Mouse (Mus musculus) adrenal gland, adult 8-10 months (tissue): ENCODE data around the gene Kansl1l. TPM values are rescaled to one million over a fixed set of nuclear protein-coding genes. Genes with fewer than 3 reads are reported as not detected.
"Not testable (repeated sequence)": the region's sequence is repeated elsewhere in the genome, so short reads cannot be mapped to it uniquely, and the experiment has no call there.

Experiments
- DNase-seq: peaks from one replicate; pipeline ENCODE4 v3.0.0; 2022
- total RNA-seq, 4 experiments: library from RNA; stranded (reverse); gene quantifications; 2 replicates each; pipeline ENCODE4 v1.2.4; 2022

The Kansl1l gene
- total RNA-seq, 4 experiments from 2014 or later, result 15.2 to 28.9 (median 21.7) TPM

DNA sequence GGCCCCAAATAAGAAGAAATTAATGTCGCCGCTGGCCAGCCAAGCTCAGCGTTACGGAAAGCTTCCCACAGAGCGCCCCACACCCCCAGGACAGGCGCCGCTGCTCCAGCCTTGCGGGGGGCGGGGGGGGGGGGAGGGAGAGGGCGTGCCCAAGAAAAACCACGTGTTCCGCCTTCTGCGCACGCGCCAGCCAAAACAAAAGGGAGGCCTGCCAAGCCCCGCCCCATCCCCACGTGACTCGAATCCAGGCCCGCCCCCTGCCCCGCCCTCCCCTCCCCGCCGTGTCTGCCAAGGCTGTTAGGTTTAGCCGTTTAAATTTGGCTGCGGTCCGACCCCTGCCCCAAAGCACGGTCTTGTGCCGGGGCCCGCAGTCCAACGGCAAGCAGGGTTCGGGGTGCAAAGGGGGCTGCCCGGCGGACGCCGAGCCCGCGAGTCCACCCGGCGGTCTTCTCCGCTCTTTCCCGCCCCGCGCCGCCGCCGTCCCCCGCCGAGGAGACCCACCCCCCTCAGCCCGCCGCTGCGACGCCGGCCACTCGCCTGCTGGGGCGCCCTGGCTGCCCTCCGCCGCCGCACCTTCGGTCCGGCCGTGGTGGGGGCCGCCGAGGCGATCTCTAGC lies 417 bp downstream of the Kansl1l start:
- DNase-seq, result peak; percentile 84

DNA sequence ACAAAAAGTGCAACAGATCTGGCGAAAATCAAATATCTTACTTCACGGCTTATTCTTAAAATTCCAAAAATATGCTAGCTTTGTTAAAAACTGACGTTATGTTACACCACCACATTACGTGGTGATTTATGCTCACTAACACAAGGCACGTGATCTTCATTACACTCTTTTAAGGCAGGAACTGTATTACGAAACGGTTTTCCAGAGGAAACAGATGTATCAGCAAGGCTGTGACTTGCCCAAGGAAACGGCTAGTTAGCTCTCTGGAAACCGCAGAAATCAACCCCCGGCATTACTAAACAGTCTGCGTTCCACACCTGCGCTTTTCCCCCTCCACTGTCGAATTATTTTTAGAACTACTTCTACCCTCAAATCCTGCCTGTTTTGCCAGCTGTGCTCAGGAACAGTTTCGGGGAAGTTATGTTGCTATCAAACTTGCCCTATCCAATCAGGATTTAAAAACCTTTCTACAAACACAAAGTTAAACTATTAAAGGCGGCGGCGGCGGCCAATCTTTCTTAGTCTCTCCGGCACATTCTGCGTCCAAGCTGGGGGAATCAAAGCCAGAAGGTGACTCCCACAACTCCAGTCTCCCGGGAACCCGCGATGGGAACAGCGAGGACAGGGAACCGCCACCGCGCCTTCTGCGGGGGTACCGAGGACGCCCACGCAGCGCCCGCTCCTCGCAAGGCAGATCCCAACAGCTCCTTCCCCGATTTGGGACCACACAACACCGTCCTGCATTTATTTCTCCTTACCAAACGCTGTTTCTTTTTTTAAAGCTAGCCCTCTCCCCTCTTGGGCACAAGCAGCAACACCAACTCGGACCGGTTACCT lies 1.2 kb downstream of the Kansl1l start:
- DNase-seq, result peak; percentile 66

GRCm38 (mm10) chr1:66814756-66815155 lies 2.6 kb downstream of the Kansl1l start:
- no peak for DNase-seq

DNA sequence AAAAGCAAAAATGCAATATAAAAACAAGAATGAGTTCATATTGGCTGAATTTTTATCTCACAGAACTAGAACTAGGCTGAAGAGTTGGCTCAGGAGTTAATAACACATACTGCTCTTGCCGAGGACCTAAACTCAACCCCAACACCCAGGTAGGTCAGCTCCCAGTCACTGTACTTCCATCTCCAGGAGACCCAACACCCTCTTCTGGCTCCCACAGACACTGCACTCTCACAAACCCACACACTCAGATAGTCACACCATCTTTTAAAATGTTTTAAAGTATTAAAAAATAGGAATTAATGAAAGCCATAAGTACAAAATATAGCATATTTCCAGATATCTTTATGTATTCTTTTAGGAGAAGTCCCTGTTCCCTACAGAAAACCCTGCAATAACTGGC lies 4.2 kb downstream of the Kansl1l start:
- no peak for DNase-seq

DNA sequence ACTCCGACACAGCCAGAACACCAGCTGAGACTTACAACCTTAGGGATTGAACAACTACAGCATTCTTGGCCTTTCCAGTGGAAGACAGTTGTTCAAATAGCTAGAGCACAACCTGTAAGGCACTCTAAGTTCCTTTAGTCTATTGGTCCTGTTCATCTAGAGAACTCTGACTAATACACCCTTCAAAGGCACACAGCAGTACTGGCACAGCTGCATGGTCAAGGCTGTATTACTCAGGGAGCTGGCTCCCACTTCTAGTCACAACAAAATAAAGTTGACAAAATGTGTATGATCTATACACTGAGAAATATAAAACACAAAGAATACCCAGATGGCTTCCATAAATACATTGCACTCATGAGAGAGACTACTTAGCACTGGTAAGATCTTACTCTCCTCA lies 10.5 kb downstream of the Kansl1l start:
- peak; percentile 45 for DNase-seq

DNA sequence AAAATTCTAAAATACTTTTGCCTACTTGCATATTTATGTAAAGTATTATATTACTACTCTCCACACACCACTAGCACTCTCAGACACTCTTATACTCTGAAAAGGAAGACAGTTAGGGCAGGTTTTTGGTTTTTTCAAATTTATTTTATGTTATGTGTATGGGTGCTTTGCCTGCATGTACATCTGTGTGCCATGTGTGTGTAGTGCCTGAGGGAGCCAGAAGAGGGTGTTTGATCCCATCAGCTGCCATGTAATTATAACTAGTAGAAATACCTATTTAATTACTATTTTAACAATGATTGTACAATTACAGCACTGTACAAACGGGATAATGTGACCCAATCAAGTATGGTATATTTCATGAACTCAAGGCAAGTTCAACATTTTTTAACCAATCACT lies 12.0 kb downstream of the Kansl1l start:
- DNase-seq, result no peak

DNA sequence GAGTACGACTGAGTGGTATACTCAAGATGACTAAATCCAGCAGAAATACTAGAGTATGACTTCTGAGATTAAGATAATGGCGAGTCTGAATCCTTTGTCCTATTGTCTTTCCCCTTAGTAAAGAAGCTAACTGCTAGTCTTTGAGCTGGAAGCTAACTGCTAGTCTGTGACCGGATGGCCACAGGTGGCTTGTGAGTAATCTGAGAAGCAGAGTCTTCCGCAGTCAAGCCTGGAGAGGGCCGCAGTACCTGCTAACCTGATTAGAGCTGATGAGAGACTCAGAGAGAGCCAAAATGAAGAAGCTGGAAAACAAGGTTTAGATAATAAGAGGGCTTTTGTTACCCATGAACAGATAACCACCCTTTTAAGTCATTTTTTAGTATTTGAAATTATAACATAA lies 12.7 kb downstream of the Kansl1l start:
- no peak for DNase-seq

- no peak for DNase-seq
Measured at GRCm38 (mm10) chr1:66797962-66798361, 19.4 kb downstream of the Kansl1l start.

DNA sequence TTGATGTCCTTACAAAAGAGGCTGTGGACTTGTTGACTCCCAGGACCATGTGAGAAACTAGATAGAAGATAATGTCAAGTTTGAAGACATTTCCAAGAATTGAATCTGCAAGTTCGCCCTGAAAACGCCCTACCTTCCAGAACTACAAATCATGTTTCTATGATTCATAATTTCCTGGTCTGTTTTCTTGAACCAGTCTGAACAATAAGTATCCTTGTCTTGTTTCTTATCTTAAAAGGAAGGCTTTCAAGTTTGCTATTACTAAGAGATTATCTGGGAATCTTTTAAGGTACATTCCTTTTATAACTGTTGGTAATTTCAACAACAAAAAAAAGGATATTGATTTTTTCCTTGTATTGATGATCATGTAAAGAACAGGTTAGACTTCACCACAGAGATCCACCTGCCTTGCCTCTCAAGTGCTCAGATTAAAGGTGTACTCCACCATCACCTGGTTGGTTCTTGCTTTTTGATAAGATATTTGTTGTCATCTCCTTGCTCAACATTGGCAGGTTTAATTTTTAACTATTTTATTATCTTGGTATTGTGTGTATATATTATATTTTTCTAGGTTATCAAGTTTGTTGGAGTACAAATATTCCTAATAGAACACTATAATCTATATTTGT lies 24.4 kb downstream of the Kansl1l start:
- no peak for DNase-seq

DNA sequence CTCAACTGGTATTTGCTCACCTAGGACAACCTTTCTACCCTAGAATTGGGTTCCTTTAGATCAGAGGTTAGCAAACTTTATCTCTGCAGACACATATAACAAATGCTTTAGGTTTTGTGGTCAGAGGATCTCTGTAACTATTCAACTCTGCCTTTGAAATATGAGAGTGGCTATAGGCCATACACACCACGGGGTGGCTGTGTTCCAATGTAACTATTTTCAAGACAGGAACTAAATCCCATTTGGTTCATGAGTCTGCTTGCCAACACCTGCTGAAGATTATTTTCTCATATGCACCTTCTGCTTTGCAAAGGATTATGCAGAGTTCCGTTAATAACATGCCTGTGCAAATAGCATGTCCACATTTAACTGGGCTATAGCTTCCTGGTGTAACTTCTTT lies 35.1 kb downstream of the Kansl1l start:
- no peak for DNase-seq

GRCm38 (mm10) chr1:66781027-66781426 lies 36.3 kb downstream of the Kansl1l start:
- no peak for DNase-seq

DNA sequence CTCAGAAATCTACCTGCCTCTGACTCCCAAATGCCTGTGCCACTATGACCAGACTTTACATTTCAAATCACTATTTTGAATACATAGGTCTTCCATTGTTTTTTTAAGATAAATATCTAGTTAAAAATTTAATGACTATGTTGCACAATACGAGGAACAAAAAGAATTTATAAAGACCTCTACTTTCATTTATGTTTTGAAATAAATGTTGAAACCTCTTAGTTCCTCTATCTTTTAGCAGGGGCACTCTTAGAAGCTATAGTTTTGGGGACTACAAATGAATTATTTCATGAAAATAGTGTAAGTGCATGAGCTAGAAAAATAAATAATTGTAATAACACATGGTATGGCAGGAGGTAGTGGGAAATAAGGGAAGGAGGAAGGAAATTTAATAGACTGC lies 38.6 kb downstream of the Kansl1l start:
- no peak for DNase-seq

GRCm38 (mm10) chr1:66777878-66778277 lies 39.5 kb downstream of the Kansl1l start:
- DNase-seq, result no peak

DNA sequence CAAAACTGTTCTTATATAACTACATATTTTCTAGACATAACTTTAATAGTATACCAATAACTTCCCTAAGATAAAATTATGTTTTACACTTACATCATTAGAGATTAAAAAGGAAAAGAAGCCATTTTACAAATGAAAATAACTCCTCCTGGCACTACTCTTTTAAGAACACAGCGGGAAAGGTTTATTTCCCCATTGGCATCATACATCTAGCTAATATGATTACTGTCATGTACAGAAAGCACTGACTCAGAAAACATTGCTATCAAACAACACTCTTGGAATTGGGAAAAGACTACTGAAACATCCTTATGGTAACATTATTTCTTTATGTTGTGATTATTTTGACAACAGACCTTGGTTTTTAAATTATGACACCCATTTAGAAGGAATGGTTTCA lies 48.6 kb downstream of the Kansl1l start:
- DNase-seq, result no peak

GRCm38 (mm10) chr1:66730581-66730980 lies 86.8 kb downstream of the Kansl1l start:
- no peak for DNase-seq

DNA sequence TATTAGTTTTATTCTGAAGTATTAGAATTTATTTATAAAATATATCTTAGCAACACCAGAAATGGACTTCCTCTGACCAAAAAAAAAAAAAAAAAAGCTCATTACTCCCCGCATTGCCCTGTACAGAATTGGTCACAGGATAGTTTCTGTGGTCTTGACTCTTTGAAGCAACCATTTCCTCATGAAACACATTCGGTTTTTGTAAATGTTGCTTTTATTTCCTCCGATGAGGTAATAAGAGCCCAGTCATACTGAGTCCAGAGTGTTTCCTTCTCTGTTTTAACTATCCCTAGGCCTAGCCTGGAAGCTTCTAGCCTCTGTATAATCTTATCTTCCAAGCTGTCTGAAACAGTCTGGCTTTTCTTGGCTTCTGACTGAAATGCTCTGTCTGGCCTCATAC lies 104.5 kb downstream of the Kansl1l start:
- DNase-seq, result no peak

GRCm38 (mm10) chr1:66704523-66704922 lies 112.8 kb downstream of the Kansl1l start:
- no peak for DNase-seq

DNA sequence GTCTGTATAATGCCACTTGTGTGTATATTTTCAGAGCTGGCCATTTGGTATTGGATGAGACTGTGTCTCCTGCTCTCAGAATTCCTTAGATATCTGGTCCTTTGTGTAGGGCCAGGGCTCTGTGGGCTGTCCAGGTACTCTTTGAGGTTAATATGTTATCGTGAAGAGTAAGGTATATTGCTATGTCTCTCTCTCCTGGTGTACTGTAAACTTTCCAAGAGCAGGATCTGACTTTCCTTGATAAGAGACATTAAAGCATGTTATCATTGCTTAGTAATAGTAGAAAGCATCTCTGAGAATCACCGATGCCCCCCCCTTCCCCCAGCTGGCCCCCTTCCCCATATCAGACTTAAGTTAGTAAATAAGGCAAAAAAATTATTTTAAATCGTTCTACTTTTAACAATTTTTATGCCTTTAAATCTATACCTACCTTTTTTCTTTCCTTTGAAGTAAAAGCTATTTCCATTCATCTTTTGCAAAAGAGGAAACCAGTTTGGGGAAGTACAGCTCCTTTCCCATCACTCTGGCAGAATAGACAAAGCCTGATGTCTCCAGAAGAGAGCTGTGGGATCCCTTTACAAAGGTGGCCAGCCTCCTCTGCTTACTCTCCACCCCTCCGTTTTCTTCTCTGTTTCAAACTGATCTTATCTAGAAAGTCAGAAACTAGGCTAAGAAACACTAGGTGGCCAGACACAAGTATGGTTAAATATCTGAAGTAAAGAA lies 114.6 kb downstream of the Kansl1l start:
- DNase-seq, result no peak

- no peak for DNase-seq
Measured at GRCm38 (mm10) chr1:66701576-66701940, 115.8 kb downstream of the Kansl1l start.

DNA sequence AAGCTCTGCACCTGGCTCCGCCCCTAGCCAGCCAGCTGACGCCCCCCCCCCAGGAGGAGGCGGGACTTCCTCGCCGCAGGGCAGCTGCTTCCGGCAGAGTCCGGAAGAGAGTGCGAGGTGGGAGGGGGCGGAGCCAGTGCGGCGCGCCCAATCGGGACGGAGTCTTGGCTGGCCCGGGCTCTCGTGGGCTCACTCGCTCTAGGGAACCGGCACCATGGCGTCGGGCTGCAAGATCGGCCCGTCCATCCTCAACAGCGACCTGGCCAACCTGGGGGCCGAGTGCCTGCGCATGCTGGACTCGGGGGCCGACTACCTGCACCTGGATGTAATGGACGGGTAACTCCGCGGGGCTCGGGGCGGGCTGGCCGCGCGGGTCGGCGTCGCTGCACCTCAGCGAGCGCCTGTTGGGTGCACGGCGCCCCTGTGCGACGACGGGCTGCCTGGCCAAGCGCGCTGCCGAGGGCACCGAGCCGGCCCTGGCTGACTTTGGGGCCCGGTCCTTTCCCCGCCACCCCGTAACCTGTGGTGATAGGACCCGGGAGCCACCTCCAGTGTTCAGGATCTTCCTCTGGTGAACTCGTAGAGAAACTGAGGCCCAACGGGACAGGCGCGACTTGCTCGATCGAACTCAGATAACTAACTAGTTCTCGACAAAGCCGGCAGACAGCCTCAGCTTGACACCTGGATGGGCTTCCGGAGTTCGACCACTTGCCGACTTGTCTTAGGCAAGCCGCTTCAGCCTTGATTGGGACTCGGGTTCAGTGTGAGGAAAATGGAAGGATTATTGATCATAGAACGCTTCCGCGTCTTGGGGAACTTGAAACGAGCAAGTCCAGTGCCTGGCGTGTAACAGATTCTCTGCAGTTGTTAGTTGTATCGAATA lies 116.4 kb downstream of the Kansl1l start, which contains the start of gene Rpe:
Rpe (plus strand) TSS at position 139 of the 883 bp plus-strand sequence.
- DNase-seq, result peak; percentile 89

DNA sequence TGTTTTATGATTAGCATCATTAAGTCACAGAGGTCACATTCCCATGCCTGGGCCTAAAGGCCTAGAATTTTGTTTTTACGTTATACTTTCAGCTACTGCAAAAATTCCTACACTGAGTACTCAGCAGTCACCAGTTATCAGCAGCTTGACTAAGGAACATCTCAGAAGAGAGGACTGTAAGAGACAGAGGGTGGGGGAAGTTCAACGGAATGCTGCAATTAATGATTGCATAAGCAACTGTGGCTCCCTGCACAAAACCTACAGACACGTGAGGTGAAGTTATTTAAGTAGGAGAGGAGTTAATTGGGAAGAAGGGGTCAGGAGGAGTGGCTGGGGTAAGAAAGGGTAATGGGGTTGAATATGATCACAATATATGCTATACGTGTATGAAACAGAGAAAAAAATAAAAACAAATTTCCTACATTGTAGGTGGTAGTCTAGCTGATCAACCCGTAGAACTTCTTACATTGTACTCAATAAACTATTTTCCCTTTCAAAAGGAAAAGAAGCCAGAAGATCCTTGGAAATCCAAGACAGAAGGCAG lies 117.1 kb downstream of the Kansl1l start:
- DNase-seq, result no peak

GRCm38 (mm10) chr1:66699630-66700029 lies 117.7 kb downstream of the Kansl1l start:
- DNase-seq, result not testable (repeated sequence)
